Mouse (Mus musculus): ENCODE measurements around the gene Gm26920. TPM values are rescaled to one million over a fixed set of nuclear protein-coding genes. Genes with fewer than 3 reads are reported as not detected.
"Not testable (repeated sequence)": the region's sequence is repeated elsewhere in the genome, so short reads cannot be mapped to it uniquely, and the experiment has no call there.

Gene Gm26920
- 0.61 TPM in 1 of 2 replicates, not detected in the other for polyA plus RNA-seq (2012; rRNA removed)

GRCm38 (mm10) chr7:30090092-30090969, at the start of gene Gm26920, which contains the start of gene Zfp566:
Gene Gm26920 (minus strand): TSS chr7:30090410.
Gene Zfp566 (minus strand): TSS chr7:30090527.
- peak; percentile 94 to 97 for DNase-seq (ENCODE audit: extremely low spot score in 1 of 2, low spot score in 1 of 2)

DNA sequence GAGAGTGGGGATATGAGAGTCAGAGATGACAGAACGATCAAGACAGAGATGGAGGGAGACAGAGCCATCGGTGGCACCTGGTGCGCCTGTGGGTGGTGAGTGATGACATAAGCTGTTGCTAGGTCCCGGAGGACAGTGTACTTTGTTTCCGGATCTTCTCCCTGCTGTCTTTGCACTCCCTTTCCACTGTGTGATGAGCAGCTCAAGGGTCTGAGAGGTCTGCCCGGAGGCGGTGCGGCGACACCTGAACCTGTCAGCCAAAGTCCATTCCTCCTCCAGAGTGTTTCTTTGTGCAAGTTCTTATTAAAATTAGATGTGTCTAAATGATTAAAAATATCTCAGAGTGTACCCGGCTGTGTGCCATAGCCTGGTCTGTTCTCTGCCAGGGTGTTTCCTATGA, 46.6 kb upstream of the Gm26920 start:
- no peak for DNase-seq (ENCODE audit: extremely low spot score in 1 of 2, low spot score in 1 of 2)

GRCm38 (mm10) chr7:30132396-30132795, 42.2 kb upstream of the Gm26920 start:
- no peak for DNase-seq (ENCODE audit: extremely low spot score in 1 of 2, low spot score in 1 of 2)

- no peak for DNase-seq (ENCODE audit: extremely low spot score in 1 of 2, low spot score in 1 of 2)
Measured at GRCm38 (mm10) chr7:30129900-30130299, 39.7 kb upstream of the Gm26920 start.

- no peak for DNase-seq (ENCODE audit: extremely low spot score in 1 of 2, low spot score in 1 of 2)
Measured at GRCm38 (mm10) chr7:30122188-30122530, 31.9 kb upstream of the Gm26920 start.

DNA sequence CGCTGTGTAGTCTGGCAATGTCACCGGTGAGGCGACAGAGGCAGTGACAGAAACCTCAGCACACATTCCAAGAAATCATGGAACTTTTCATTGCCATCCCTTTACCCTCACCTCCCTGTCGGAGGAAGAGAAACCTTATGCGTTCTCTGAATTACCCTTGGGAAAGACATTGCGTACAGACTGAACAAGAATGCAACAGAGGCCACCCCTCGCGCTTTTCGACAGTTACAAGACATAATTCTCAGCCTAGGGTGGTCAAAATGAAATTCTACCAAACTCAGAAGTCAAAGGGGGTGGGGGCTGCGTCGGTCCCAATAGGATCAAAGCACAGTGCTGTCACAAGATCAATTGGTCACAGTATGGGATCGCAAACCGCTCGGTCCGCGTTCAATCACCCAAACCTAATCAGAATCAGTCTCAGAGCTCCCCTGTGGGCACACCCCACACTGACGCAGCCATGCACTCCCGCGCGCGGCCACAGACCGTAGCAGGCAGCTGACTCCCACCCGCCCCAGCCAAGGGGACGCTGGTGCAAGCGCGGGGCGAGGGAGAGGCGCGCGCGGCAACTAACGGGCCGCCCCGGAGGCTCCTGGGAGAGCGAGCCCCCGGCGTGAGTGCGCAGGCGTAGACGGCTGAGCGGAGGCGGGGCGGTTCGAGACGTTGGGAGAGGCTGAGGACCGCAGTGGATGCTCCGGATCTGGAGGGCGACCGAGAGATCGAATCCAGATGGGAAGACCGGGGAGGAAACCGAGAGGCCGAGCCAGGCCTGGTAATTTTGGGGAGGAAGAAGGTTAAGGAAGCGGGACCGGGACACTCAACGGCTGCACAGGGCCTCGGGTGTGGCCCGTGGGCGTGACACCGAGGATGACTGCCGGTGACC, 31.3 kb upstream of the Gm26920 start, which contains the start of gene Zfp382:
Gene Zfp382, plus strand, starts transcription at position 635 of the 880 bp plus-strand sequence.
- peak; percentile 60 to 91 for DNase-seq (ENCODE audit: extremely low spot score in 1 of 2, low spot score in 1 of 2)

GRCm38 (mm10) chr7:30117935-30118334, 27.7 kb upstream of the Gm26920 start:
- DNase-seq (ENCODE audit: extremely low spot score in 1 of 2, low spot score in 1 of 2) = not testable (repeated sequence)

DNA sequence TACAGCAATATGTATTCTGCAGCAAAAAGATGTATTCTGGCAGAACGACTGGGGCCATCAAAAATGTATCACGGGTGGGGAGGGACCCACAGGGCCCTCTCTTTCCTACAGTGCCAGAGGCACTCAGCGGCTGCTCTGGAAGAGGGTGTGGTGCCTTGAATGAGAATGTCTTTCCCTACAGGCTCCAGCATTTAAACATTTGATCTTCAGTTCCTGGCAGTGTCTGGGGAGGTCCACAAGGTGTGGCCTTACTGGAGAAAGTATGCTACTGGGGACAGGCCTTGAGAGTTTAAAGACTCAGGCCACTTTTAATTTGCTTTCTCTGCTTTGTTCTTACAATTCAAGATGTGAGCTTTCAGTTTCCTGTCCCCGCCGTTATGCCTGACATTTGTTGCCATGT, 25.9 kb upstream of the Gm26920 start:
- DNase-seq (ENCODE audit: extremely low spot score in 1 of 2, low spot score in 1 of 2) = no peak

DNA sequence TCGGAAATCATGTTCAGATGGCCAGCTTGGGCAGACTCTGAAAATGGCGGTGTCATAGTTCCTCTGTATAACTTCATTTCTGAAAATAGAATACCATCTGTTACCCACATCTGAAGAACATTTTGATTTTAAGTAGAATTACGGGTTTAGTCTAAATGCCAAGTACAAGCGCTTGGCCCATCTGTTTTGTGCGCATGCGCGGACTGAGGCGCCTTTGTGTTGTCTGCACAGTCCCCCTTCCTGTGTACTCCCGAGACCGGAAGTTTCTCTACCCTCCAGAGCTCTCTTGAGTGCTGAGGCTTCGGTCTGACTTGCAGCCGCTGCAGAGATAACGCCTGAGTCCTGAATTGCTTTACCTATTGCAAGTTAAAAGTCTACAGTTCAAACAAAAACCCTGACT, 9.1 kb upstream of the Gm26920 start:
- peak; percentile 79 to 87 for DNase-seq (ENCODE audit: extremely low spot score in 1 of 2, low spot score in 1 of 2)

- DNase-seq (ENCODE audit: extremely low spot score in 1 of 2, low spot score in 1 of 2) = no peak
Measured at GRCm38 (mm10) chr7:30095551-30096125, 5.4 kb upstream of the Gm26920 start.

- DNase-seq (ENCODE audit: extremely low spot score in 1 of 2, low spot score in 1 of 2) = peak; percentile 88 to 93
Measured at GRCm38 (mm10) chr7:30094646-30095429, 4.6 kb upstream of the Gm26920 start, which contains the start of gene Zfp260. Gene Zfp260 (plus strand): TSS chr7:30094777.

- no peak for DNase-seq (ENCODE audit: extremely low spot score in 1 of 2, low spot score in 1 of 2)
Measured at GRCm38 (mm10) chr7:30093918-30094415, 3.8 kb upstream of the Gm26920 start.

DNA sequence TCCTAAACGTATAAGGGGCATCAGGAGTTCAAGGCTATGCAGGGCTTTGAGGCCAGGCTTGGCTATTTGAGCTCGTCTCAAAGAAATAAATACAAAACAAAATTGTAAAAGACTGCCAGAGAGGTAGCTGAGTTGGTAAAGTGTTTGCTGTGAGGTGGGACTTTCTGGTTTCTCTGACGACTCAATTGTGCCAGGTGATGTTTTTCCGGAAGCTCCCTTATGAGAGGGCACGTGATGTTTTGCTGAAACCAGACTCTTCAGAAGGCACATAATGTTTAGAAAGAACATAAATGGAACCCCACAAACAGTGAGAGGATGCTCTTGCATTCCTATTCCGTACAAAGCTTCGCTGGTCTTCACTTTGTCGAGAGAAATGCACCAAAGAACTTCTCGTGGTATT, 2.5 kb upstream of the Gm26920 start:
- no peak for DNase-seq (ENCODE audit: extremely low spot score in 1 of 2, low spot score in 1 of 2)

GRCm38 (mm10) chr7:30090970-30091585, 868 bp upstream of the Gm26920 start:
- peak in 1 of 2 experiments; percentile 36 for DNase-seq (ENCODE audit: extremely low spot score in 1 of 2, low spot score in 1 of 2)

GRCm38 (mm10) chr7:30089405-30089804, 805 bp downstream of the Gm26920 start:
- DNase-seq (ENCODE audit: extremely low spot score in 1 of 2, low spot score in 1 of 2) = no peak

- DNase-seq (ENCODE audit: extremely low spot score in 1 of 2, low spot score in 1 of 2) = peak in 1 of 2 experiments; percentile 74
Measured at GRCm38 (mm10) chr7:30086524-30086923, 3.7 kb downstream of the Gm26920 start.

- DNase-seq (ENCODE audit: extremely low spot score in 1 of 2, low spot score in 1 of 2) = peak; percentile 44 to 86
Measured at GRCm38 (mm10) chr7:30072146-30073028, 17.8 kb downstream of the Gm26920 start, which contains the start of gene Zfp82. Gene Zfp82 (minus strand): TSS chr7:30072900.

- no peak for DNase-seq (ENCODE audit: extremely low spot score in 1 of 2, low spot score in 1 of 2)
Measured at GRCm38 (mm10) chr7:30064622-30065021, 25.6 kb downstream of the Gm26920 start.
